Mouse (Mus musculus): ENCODE results near the gene Zfp423. TPM values are rescaled to one million over a fixed set of nuclear protein-coding genes. Genes with fewer than 3 reads are reported as not detected.

Zfp423 gene
- polyA plus RNA-seq, 2 experiments from 2014 or later = not detected

DNA sequence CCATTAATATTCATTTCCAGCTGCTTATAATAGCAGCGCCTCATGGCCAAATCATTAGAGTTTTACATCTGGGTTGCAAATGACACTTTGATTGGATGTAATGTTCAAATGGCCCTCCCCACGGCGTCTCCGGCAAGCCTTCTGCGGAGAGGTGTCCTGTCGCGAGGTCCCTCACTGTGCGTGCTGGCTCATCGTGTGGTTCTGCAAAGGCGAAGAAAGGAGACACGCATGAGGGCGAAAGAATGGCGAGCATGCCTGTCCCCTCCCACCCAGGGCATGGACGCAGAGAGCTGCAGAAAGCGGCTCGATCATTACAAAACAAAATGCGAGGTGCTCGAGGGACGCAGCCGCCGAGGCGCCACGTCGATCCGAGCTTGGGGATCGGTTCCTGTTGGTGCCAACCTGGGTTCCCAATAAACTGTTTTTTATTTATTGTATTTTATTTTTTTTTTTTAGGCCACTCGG lies 297.1 kb downstream of the Zfp423 start:
- no peak for ATAC-seq

DNA sequence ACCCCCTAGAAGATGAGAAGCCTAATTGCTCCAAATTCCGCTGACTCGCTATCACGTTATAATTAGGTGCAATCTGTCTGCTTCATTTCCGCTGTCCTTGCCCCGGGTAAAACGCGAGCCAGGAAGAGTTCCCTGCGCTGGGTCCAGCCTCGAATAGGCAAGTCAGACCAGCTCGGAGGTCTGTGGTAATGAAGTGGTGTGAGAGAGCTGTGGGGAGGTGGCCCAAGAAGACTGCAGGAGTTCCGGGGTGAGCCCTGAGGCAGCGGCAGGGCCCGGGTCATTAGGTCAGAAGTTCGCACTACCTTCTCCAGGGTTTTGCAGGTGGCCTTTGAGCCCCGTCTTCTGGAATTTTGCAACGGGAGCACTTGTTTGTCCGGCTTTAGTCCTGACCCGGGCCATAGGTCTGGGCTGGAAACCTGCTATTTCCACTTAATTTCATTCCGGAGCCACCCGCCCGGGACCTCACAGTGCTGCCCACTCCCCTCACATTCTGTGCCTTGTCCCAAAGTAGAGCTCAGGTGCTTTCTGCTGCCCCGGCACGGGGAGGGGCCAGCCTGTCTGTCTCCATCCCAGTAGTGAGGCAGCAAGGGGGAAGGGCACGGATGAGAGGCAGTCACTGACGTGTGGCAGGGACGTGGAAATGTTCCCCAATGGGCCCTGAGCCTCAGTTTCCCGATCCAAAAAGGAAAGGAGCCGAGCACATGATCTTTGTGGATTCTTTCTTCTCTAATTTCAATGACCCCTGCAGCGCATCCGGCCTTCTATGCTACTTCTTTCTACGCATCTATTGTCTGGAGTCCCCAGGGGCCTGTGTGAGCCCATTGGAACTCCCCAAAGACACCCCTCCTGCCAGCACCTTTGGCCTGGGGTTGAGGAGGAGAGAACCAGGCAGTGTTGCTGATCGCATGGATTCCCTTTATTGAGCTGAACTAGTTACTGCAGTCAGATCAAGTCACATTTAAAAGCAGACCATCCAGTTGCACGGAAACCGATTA lies 298.2 kb downstream of the Zfp423 start:
- no peak for ATAC-seq

DNA sequence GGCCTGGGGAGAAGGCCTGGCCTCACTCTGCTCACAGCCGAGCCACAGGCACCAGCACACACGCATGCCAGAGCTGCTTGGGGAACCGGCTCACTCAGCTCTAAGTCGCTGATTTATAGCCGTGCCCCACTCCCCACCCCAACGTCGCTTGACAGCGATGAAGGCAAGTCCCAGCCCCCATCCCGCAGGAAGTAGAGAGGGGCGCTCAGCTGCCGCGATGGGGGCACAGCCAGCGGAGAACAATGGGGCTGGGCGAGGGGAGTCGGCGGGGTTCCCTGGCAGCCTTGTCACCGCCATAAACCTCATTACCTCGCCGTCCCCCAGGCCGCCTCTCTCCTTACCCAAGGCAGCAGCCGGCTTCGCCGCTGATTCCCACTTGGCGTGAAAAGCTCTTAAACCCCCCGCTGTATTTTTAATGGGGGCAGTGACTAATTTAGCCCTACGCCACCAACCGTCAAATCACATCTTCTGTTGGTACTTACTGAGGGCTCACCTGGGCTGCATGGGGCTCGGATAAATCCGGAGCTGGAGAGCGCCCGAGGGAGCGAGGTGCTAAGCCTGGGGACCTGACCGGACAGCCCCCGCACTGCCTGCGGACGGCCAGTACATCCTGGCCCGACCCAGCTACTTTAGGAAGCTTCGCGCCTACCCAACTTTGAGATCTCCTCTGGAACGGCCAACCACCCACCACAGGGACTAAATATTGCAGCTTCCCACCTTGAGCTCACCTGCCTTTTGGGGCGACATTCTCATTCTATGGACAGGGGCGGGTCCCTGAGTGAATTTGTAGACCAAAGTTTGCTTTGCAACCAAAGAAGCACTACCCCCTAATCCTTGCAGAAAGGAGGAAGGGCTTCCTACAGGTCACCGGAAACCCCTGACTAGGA lies 299.1 kb downstream of the Zfp423 start:
- ATAC-seq = no peak

DNA sequence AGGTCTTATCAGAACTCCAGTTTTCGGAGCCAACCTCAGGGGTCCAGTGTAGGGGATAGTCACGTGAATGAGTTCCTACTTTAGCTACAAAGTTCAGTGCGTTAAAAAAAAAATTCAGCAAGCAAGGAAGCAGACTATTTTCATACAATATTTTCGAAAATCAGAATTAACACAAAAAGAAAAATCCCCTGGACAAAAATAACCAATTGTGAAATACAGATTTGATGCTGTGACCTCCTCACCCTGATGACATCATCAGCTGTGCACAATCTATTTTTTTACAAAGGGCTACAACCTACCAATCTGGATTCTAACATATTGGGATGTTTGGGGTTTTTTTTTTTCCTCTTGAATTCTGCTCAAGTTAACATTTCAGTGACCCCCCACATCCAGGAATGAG lies 301.9 kb downstream of the Zfp423 start:
- no peak for ATAC-seq

DNA sequence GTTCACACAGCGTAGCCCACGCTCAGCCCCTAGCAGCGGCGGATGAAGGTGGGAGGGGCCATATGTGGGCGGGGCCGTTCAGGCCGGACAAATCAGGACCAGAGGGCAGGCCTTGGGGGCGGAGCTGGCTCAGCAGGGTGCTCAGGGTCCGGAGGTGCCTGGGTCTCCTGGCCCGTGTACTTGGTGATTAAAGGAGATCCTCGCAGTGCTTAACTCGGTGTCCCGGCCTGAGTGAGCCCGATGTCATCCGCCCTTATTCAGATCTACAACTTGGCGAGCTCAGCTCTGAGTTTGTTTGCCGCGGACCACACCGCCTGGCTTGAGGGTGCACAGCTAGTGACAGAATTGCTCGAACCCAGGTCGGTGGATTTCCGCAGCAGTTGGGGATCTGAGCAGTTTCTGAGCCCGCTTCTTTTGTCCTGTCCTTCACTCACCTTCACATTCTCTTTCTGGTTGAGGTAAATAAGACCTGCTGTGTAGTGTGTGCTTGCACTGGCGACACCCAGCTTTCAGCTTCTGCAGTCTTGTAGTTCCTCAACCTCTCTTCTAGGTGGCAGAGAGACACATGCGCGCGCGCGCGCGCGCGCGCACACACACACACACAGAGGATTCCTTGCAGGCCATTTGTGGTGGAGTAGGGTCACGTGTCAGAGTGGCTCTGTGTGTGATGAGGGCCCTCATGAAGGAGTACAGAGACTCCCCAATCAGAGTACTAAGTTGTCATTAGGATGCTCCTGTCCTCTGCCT lies 302.7 kb downstream of the Zfp423 start:
- ATAC-seq = no peak

DNA sequence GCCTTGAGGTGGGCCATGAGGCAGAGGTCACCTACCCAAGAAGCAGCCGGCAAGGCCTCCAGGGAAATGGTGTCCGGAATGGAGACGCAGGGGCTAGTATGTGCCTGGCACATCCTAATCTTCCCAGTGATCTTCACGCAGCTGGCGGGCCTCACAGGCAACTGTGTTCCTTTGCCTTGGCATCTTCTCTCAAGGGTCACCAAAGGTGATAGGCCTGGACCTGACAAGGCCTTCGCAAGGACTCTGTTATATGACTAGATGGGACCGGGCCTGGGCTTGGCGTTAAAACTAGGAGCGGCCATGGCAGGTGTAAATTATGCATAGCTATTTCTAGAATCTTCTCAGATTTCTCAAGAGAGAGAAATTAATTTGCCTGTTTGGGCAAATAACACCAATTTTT lies 303.4 kb downstream of the Zfp423 start:
- ATAC-seq = no peak

DNA sequence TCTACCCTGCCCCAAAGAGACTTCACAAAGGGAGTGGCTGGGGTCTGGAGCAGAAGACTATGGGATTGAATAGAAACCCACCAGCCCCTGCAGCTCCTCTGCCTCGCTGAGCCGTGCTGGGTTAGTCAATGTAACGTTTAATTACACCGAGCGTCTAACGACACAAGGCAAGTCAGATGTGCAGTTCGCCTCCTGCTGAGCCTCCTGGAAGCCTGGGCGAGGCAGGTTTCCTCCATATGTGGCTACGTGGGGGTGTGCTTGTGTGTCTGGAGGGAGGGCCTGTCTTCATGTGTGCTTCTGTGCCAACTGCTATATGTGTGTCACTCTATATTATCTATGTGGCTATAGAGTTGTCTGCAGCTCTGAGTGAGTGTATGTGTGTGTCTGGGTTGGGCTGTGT lies 311.6 kb downstream of the Zfp423 start:
- no peak for ATAC-seq

DNA sequence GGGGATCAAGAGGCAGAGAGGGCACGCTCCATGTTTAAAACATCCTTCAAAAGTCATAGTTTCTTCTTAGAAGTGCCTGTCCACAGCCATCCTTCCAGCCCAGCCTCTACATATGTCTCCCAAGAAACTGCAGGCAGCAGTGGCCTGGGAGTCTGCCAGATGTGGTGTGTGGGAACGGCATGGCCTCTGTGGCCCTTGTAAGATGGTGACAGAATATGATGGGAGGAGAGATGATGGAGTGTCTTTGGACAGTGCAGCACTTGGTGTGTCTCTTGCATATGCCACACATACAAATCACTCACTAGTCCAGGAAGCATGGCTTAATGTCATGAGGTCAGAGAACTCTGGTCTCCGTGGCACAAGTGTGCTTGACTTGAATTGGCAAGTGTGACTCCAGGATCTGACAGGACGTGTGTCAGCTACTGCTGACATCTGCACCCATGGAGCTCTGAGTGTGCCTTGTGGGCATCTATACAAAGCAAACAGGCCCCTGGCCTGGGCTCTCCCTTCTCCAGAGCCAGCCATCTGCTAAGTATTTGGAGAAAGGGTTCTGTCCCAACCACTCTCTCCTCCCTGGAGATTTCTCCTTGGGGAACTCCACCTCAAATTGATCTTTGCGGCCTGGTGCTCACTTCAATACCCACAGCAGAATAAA lies 313.4 kb downstream of the Zfp423 start:
- ATAC-seq = no peak

DNA sequence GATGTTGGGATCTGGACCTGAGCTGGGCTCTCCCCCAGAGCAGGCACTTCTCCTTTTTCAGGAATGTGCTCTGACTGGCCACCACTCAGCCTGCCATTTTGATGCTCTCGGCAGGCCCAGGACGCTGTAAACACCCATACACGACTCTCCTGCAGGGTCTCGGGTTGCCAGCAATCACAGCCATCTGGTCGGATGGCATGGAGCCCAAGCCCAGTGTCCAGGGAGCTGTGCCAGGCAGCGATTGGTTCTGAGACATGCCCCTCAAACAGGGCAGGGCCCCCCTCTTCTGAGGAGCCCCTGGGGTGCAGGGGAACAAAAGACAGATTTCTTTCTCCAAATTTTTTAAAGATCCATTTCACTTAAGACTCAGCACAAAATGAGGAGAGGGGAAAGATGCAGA lies 314.0 kb downstream of the Zfp423 start:
- ATAC-seq = no peak

DNA sequence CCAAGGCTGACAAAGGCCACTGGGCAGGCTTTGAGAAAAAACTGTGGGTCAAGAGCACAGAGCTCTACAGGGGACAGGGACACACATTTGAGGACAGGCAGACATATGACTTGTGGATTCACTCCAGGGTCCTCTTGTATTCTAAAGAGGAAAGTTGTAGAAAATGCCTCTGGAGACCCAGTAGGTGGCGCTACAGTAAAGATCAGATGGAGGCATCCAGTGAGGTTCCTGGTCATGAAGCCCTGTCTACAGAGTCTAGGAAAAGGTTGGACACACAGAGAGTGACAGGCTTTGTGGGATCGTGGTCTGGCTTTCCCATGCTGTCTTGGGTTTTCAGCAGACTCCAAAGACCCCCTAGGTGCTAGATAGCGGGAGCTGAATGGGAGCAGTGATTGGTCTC lies 318.5 kb downstream of the Zfp423 start:
- no peak for ATAC-seq

DNA sequence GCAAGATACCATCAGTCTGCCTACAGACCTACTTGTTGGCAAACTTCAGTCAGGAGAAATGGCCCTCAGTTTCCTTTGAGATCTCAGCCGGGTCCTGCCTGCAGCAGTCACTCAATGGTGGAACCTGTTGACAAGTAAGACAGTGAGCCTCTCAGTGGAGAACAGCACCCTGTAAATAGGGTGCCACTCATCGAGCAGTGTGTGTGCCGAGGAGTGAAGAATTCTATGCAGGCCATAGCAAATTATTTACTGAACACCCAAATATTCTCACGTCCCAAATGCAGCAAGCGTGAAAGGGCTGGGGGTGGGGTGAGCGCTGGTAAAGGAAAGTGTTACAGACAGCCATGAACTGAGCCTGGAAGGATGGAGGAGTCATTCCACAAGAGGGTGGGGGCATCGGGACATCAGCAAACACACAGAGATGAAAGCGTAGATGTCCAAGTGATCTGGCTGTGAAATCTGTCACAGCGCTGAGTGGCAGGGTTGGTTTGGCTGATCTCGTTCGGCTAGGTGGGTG lies 323.1 kb downstream of the Zfp423 start:
- no peak for ATAC-seq

DNA sequence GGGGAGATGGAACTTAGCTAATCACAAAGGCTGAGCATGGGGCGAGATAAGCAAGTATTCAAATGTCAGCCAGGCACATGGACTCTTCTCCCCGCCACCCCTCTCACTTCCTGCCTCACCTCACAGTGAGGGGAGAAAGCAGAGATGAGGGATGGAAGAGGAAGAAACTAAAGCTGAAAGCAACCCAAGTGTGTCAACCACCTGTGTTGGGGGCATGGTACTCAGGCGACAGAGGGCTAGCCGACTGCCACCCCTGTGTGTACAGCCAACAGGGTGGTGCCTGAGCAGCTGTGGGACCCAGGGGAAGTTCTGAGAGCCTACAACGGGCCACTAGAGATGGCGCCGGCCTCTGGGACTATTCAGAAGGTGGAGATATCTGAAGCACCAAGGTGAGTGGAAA lies 327.6 kb downstream of the Zfp423 start:
- no peak for ATAC-seq

DNA sequence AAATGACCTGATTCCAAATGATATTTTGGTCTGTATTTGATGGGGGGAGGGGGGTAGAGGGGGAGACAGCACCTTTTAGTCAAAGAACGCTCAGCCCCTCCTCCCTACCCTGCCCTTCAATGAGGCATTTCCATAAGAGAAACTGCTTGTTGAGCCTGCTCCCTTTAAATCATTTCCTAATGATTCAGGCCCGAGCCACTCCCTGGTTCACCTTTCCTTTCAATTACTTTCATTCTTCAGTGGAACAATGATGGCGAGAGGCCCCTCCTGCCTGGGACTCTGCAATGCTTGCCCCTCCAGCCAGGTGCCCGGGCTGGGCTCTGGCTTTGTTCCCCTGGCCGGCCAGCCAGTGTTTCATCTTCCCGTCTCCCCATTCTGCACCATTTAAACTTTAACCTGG lies 329.7 kb downstream of the Zfp423 start:
- ATAC-seq = no peak

DNA sequence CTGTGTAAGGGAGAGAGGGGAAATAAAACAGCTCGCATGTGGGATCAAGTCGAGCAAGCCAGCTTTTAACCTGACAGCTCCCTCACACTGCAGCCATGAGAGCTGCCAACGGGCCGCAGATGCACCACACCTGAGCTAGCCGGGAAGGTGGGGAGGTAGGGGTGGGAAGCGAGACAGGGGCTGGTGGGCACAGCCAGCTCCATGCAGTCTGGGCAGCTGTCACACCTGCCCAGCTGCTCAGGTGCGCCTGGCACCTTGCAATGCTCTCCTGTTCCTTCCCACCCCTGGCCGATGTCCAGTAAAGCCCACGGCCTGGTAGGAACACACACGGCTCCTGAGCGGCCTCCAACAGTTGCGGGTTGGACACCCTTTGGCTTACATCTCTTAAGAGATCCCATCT lies 338.2 kb downstream of the Zfp423 start:
- no peak for ATAC-seq

DNA sequence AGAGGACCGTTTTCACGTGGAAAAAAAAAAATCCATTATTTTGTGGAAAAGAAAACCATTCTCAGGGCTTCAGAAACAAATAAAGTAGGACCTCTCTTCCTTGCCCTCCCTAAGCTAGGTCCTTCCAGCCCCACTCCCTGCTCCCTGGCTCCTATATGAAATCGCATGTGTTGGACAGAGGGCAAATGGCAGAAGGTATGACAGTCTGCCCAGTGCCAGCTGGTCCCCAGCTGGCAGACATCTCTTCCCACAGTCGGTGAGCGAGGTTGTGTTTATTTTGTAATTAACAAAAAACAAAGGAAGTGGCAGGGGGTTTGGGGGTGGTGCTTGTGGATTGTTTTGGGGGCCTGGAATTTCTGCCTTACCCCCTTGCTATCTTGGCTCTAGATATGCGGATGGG lies 339.2 kb downstream of the Zfp423 start:
- ATAC-seq = no peak

DNA sequence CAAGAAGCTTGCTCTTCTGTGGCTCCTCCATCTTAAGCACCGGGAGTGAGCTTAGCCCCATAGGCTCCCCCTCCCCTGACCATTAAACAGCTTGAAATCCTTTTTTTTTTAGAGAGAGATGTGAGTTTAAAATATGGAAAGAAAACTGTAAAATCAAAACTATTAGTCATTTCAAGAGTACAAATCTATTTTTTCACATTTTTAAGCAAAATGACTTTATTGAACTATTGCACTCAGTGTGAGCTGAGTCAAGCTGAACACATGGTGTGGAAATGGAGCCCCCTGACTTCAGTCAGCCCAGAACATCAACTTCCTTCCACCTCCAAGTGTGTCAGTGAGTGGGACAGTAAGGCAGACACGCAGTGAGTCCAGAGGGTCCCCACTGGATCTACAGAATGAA lies 339.9 kb downstream of the Zfp423 start:
- no peak for ATAC-seq

DNA sequence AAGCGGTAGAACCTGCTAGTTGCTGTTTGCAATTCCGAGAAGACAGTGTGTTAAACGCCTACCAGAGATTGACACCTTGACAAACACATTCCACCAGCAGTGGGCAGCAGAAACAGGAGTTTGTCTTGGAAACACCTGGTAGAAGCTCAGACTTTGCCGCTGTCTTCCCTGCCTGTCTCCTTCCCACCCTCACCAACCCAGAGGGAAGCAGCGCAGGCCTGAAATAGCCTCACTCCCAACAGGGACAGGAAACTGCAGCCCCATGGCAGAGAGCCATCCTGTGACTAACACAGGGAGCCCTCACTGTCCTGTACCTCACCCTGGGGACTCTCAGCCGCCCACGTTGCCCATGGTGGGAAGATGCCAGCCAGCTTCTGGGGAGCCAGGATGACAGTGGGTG lies 340.3 kb downstream of the Zfp423 start:
- ATAC-seq = no peak

DNA sequence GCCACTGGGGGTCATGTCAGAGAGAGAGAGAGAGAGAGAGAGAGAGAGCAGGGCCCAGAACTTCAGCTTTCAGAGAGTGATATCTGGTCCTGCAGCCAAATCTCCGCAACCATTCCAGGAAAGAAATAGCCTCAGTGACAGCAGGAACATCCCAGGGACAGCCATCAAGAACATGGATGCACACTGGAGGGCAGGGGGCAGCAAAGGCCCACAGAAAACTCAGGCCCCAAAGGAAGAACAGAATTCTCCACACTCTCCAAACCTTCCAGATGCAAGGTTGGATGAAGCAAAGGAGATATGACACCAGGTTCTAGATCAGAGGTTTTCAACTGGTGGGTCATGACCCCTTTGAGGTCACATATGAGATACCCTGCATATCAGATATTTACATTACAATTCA lies 345.7 kb downstream of the Zfp423 start:
- ATAC-seq = no peak
